In the genomic region with DNA sequence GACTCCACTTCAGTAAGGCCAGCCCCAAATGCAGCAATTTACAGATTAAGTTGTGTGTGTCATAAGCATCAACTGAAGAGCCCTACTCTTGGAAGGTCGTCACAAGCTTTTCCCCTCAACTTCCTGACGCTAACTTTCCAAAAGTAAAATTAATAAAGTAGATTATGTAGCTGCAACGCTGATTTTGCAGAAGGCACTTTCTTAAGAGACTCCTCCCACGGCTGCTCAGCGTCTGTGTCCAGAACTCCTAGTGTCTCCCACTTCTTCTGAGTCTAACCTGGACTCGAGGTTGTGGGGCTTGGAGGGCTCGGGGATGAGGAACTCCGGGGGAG, we compare ENCODE assay signal across 8 mouse cellular contexts. TPM values are rescaled to one million over a fixed set of nuclear protein-coding genes. Genes with fewer than 3 reads are reported as not detected.
A peak's percentile ranks its signal among the peaks of the same experiment; 100 is the strongest.
DNase-seq lines count a peak whose midpoint lies in the region; ATAC-seq lines count a peak whose summit lies in the region.

No protein-coding gene starts in this region.

- peak overlapping the region; percentile 88 for H3K9ac ChIP-seq in neural tube, embryonic 11.5 days (ENCODE audit: low read length)
- peak overlapping the region; percentile 94 for H3K9ac ChIP-seq in limb, embryonic 12.5 days (replicated peaks)
- H3K9ac ChIP-seq in stomach, embryonic 14.5 days (replicated peaks; ENCODE audit: low read depth, low read length) = peak overlapping the region; percentile 98

- no peaks in the 10 kb centered on the region for H3K36me3 ChIP-seq in neural tube, embryonic 11.5 days (ENCODE audit: control insufficient read depth, insufficient read depth, low read length)
- H3K36me3 ChIP-seq in limb, embryonic 12.5 days = no peaks in the 10 kb centered on the region
- H3K36me3 ChIP-seq in stomach, embryonic 14.5 days (ENCODE audit: control insufficient read depth, insufficient read depth, low read length) = no peaks in the 10 kb centered on the region

- H3K9me3 ChIP-seq in neural tube, embryonic 11.5 days (ENCODE audit: control insufficient read depth, low read length) = no peaks in the 10 kb centered on the region
- H3K9me3 ChIP-seq in limb, embryonic 12.5 days = no peaks in the 10 kb centered on the region
- H3K9me3 ChIP-seq in stomach, embryonic 14.5 days (ENCODE audit: control insufficient read depth, low read depth, low read length) = no peaks in the 10 kb centered on the region

- peak; percentile 8 for DNase-seq in embryo, embryonic 11.5 days (ENCODE audit: low read depth, low spot score)
- no peak for DNase-seq in embryo, embryonic 9.5 days (ENCODE audit: extremely low spot score)
- no peak for DNase-seq in neural tube, embryonic 11.5 days (ENCODE audit: low spot score)
- DNase-seq in neural tube, embryonic 10.5 days (ENCODE audit: extremely low spot score, low spot score) = no peak
- DNase-seq in left cerebral cortex, adult 9 months (ENCODE audit: low spot score in 2 of 2) = no peak
- no peak for DNase-seq in cerebellum, postnatal 4 days (ENCODE audit: low spot score in 2 of 2)

- peak overlapping the region; percentile 92 for H3K4me2 ChIP-seq in neural tube, embryonic 11.5 days (ENCODE audit: low read depth)
- peak overlapping the region; percentile 81 for H3K4me2 ChIP-seq in limb, embryonic 12.5 days
- peak overlapping the region; percentile 57 for H3K4me2 ChIP-seq in stomach, embryonic 14.5 days (replicated peaks; ENCODE audit: low read depth, low read length)

- no peak; the same call in 1 of the 2 replicates for ATAC-seq in neural tube, embryonic 11.5 days (ENCODE audit: insufficient read depth, low FRiP score, low TSS enrichment)
- ATAC-seq in limb, embryonic 12.5 days (ENCODE audit: insufficient number of reproducible peaks, insufficient read depth, low FRiP score, low TSS enrichment, low read depth) = no peak
- no peak for ATAC-seq in stomach, embryonic 14.5 days (ENCODE audit: insufficient number of reproducible peaks, insufficient read depth, low FRiP score, low read depth)

- 3% methylated on average over 8 of the region's 8 CpGs for WGBS in neural tube, embryonic 11.5 days
- under 1% methylated on average over 8 of the region's 8 CpGs for WGBS in limb, embryonic 12.5 days
- 1% methylated on average over 8 of the region's 8 CpGs for WGBS in stomach, embryonic 14.5 days

- H3K4me3 ChIP-seq in neural tube, embryonic 11.5 days (ENCODE audit: low read depth, low read length) = peak overlapping the region; percentile 90
- peak overlapping the region; percentile 89 for H3K4me3 ChIP-seq in limb, embryonic 12.5 days (replicated peaks)
- peak overlapping the region; percentile 94 for H3K4me3 ChIP-seq in stomach, embryonic 14.5 days (ENCODE audit: low read depth, low read length)

- H3K27ac ChIP-seq in neural tube, embryonic 11.5 days (ENCODE audit: low read depth, low read length) = peak overlapping the region; percentile 89; the same call in 1 of the 2 replicates
- H3K27ac ChIP-seq in limb, embryonic 12.5 days = peak overlapping the region; percentile 99
- H3K27ac ChIP-seq in stomach, embryonic 14.5 days (ENCODE audit: low read length) = peak overlapping the region; percentile 97

- H3K4me1 ChIP-seq in neural tube, embryonic 11.5 days (ENCODE audit: control insufficient read depth, insufficient read depth, low read length) = peaks cover 5% of the 10 kb centered on the region; the same call in 1 of the 2 replicates
- H3K4me1 ChIP-seq in limb, embryonic 12.5 days (replicated peaks) = peaks cover 22% of the 10 kb centered on the region
- H3K4me1 ChIP-seq in stomach, embryonic 14.5 days (ENCODE audit: control insufficient read depth, insufficient read depth, low read length) = peaks cover 10% of the 10 kb centered on the region; the same call in 1 of the 2 replicates

- no peaks in the 10 kb centered on the region for H3K27me3 ChIP-seq in neural tube, embryonic 11.5 days (ENCODE audit: control insufficient read depth, insufficient read depth, low read length)
- H3K27me3 ChIP-seq in limb, embryonic 12.5 days = no peaks in the 10 kb centered on the region
- no peaks in the 10 kb centered on the region for H3K27me3 ChIP-seq in stomach, embryonic 14.5 days (ENCODE audit: control insufficient read depth, insufficient read depth, low read length)

RNA-seq across cellular contexts. Expression of a gene that starts 1.5 kb away (rescaled TPM):
- 19.8 and 20.1 TPM in 2 replicates for polyA plus RNA-seq in neural tube, embryonic 11.5 days (2014; fragmentation: Nextera tagmentation; extraction: Ambion mirVana)
- 15.8 and 16.7 TPM in 2 replicates for polyA plus RNA-seq in limb, embryonic 12.5 days (2016; fragmentation: Nextera tagmentation; extraction: Ambion mirVana)
- 35.3 and 35.5 TPM in 2 replicates for polyA plus RNA-seq in stomach, embryonic 14.5 days (2014; fragmentation: Nextera tagmentation; extraction: Ambion mirVana)
